Mouse (Mus musculus): ENCODE measurements at regions not wholly inside any gene's neighbourhood (a gene's known extent, or its start where the extent isn't known, plus 50 kb on each side); places are given as distances from the start of the nearest gene placed in this dataset.

GRCm38 (mm10) chr4:103421541-103421951, 107.9 kb downstream of the Oma1 start:
- no peak for DNase-seq

GRCm38 (mm10) chr4:103441383-103441782, 127.8 kb downstream of the Oma1 start:
- DNase-seq: no peak

GRCm38 (mm10) chr4:103441955-103442354, 128.3 kb downstream of the Oma1 start:
- DNase-seq: no peak

- no peak for DNase-seq
Observed at GRCm38 (mm10) chr4:103449276-103449675, 135.7 kb downstream of the Oma1 start.

- no peak for DNase-seq
Observed at GRCm38 (mm10) chr4:103450121-103450520, 136.5 kb downstream of the Oma1 start.

GRCm38 (mm10) chr4:103455458-103455857, 141.8 kb downstream of the Oma1 start:
- peak; percentile 6 for DNase-seq

GRCm38 (mm10) chr4:103466019-103466589, 152.5 kb downstream of the Oma1 start:
- no peak for DNase-seq

GRCm38 (mm10) chr4:103475596-103475995, 143.6 kb upstream of the Dab1 start:
- no peak for DNase-seq

GRCm38 (mm10) chr4:103486140-103486965, 132.8 kb upstream of the Dab1 start:
- DNase-seq: no peak

- DNase-seq: no peak
Observed at GRCm38 (mm10) chr4:103508435-103508834, 110.7 kb upstream of the Dab1 start.

- DNase-seq: no peak
Observed at GRCm38 (mm10) chr4:103512901-103513300, 106.3 kb upstream of the Dab1 start.

- DNase-seq: no peak
Observed at GRCm38 (mm10) chr4:103521870-103522609, 97.1 kb upstream of the Dab1 start.

- no peak for DNase-seq
Observed at GRCm38 (mm10) chr4:103536534-103537265, 82.5 kb upstream of the Dab1 start.

- no peak for DNase-seq
Observed at GRCm38 (mm10) chr4:103540960-103541359, 78.2 kb upstream of the Dab1 start.

- no peak for DNase-seq
Observed at GRCm38 (mm10) chr4:103547297-103547696, 71.9 kb upstream of the Dab1 start.

- no peak for DNase-seq
Observed at GRCm38 (mm10) chr4:103552476-103552875, 66.7 kb upstream of the Dab1 start.

GRCm38 (mm10) chr4:103553188-103553587, 66.0 kb upstream of the Dab1 start:
- DNase-seq: no peak

GRCm38 (mm10) chr4:103554597-103554996, 64.6 kb upstream of the Dab1 start:
- DNase-seq: no peak
